Mouse (Mus musculus): ENCODE measurements around the gene Cd69. TPM values are rescaled to one million over a fixed set of nuclear protein-coding genes. Genes with fewer than 3 reads are reported as not detected.

Cd69 gene
- total RNA-seq, 4 experiments from 2014 or later, result not detected

- no peak for DNase-seq (ENCODE audit: low spot score in 2 of 2)
These were observed 50.2 kb downstream of the Cd69 start for GRCm38 (mm10) chr6:129225078-129225477.

DNA sequence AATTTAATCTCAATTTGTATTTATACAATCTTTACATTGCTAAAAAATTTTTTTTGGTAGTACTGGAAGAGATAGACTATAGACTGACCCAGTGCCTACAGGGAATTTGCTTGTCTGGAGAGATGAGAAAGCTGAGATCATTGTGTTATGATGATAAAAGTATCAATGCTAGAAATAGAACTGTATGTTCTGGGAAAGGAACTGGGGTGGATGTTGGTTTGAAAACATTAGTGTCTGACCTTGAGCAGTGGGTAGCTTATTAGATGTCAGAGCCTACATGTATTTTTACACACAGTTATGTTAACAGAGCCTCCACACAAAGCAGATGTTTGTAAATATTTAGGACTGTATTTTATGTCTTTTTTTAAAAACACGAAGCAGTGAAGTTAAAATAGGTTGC lies 51.1 kb downstream of the Cd69 start:
- no peak for DNase-seq (ENCODE audit: low spot score in 2 of 2)

DNA sequence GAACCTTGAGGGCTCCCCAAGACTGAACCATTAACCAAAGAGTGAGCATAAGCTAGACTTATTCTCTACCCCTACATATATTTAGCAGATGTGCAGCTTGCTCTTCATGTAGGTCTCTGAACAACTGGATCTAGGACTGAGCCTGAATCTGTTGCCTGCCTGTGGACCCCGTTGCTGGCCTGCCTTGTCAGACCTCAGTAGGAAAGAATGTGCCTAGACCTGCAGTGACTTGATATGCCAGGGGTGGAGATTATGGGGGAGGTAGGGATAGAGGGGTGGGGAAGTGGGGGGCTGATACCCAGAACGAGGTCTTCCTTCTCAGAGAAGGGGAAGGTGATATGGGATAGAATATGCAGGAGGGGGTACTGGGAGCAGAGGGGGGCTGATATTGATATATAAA lies 51.6 kb downstream of the Cd69 start:
- DNase-seq (ENCODE audit: low spot score in 2 of 2), result no peak

- DNase-seq (ENCODE audit: low spot score in 2 of 2), result no peak
These were observed 52.9 kb downstream of the Cd69 start for GRCm38 (mm10) chr6:129222188-129222800.

DNA sequence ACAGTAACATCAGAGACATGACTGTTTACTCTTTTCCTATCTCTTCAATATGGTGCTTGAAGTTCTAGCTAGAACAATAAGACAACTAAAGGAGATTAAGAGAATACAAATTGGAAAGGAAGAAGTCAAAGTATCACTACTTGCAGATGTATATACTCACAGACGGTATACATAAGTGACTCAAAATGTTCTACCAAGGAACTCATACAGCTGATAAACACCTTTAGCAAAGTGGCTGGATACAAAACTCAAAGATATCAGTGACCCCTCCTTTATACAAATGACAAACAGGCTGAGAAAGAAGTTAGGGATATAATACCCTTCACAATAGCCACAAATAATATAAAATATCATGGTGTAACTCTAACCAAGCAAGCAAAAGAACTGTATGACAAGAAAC lies 54.2 kb downstream of the Cd69 start:
- no peak for DNase-seq (ENCODE audit: low spot score in 2 of 2)

GRCm38 (mm10) chr6:129219897-129220517 lies 55.2 kb downstream of the Cd69 start:
- no peak for DNase-seq (ENCODE audit: low spot score in 2 of 2)

DNA sequence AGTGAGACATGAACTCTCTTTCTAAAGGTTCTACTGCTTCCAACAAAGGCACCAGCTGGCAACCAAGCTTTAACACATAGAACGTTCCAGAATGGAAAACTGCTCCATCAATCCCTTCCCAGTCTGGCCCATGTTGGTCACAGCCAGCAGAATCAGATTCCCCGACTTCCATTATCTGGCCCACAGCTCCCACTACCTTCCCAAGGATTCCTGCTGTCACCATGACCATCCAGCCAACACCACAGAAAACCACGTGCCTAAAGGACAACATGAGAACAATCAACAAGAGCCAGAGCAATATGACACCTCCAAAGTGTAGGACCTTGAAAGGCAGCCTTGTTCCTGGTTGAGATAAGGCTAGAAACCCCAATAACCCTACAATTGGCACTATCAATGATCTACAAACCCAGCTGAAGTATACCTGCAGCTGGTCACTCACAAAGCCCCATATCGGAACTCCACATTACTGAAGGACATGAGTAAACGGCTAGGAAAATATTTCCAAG lies 57.0 kb downstream of the Cd69 start:
- DNase-seq (ENCODE audit: low spot score in 2 of 2), result no peak

Other genes with a start within 250 kb of the Cd69 start
- gene Klrb1f, start 229.5 kb downstream of the Cd69 start, total RNA-seq (2022), result not detected
- under 1 TPM; 0.29 to 0.75 (median 0.37) TPM for gene Clec2e, start 174.5 kb downstream of the Cd69 start, total RNA-seq (2022)
- gene Clec2d, start 94.8 kb downstream of the Cd69 start, total RNA-seq (2022), result 10 to 100 TPM; 60.1 to 87.3 (median 74.7) TPM
- not detected for gene 4922502D21Rik, start 56.4 kb upstream of the Cd69 start, total RNA-seq (2022)
- under 1 TPM in 3 of 4 experiments, not detected in 1; 0.13 to 0.61 (median 0.22) TPM for gene Clec12a, start 67.3 kb upstream of the Cd69 start, total RNA-seq (2022)
- gene Clec12b, start 110.4 kb upstream of the Cd69 start, total RNA-seq (2022), result not detected
- not detected for gene Clec1b, start 121.9 kb upstream of the Cd69 start, total RNA-seq (2022)
- gene Clec9a, start 133.4 kb upstream of the Cd69 start, total RNA-seq (2022), result not detected
- gene Clec1a, start 176.6 kb upstream of the Cd69 start, total RNA-seq (2022), result 1 to 10 TPM; 1.5 to 4.4 (median 2.0) TPM
- under 1 TPM in 1 of 4 experiments, not detected in 3; 0.48 TPM for gene Olr1, start 231.7 kb upstream of the Cd69 start, total RNA-seq (2022)
- gene Tmem52b, start 237.1 kb upstream of the Cd69 start, total RNA-seq (2022), result not detected

Data from gastrocnemius, adult 8-10 months (tissue).